Comparison of ENCODE assay signal across 17 mouse cellular contexts in genomic region chr6:22444220-22444619, GRCm38 (mm10).
DNase-seq lines count a peak whose midpoint lies in the region.
"Had no signal": no experiment of that assay in that cellular context is flagged by ENCODE, and none has a peak within 500 bp of the region (broad histone marks: within the 10 kb centered on the region; RNA-seq: fewer than 3 reads in every experiment).

No protein-coding gene starts in this region.

- H3K36me3 ChIP-seq in forebrain, embryonic 10.5 days (replicated peaks), result no peaks in the 10 kb centered on the region
- H3K36me3 ChIP-seq: hindbrain, embryonic 15.5 days; liver, embryonic 15.5 days; neural tube, embryonic 12.5 days had no signal

- DNase-seq in urinary bladder, adult 18-20 months (ENCODE audit: low spot score in 2 of 2), result peak; percentile 19 to 42
- DNase-seq in urinary bladder, postnatal 4 days (ENCODE audit: low spot score in 2 of 2), result no peak
- DNase-seq in R1 (ENCODE audit: low read depth, low spot score), result peak; percentile 21
- peak; percentile 37 for DNase-seq in lung, postnatal 36 days
- no peak for DNase-seq in forebrain, embryonic 10.5 days (ENCODE audit: extremely low spot score, low spot score)
- no peak for DNase-seq in layer of hippocampus, adult 11-12 months (ENCODE audit: low spot score)
- no peak for DNase-seq in frontal cortex, postnatal 14 days (ENCODE audit: low spot score in 2 of 2)
- DNase-seq: adrenal gland, postnatal 25 days; B cell, adult 2 months; cerebellum, adult 18-20 months; cerebellum, postnatal 36 days; kidney, adult 11 months; right cerebral cortex, postnatal 14 days had no signal

- H3K4me1 ChIP-seq in forebrain, embryonic 10.5 days, result peaks cover 8% of the 10 kb centered on the region
- H3K4me1 ChIP-seq: hindbrain, embryonic 15.5 days; liver, embryonic 15.5 days; neural tube, embryonic 12.5 days had no signal

- H3K27ac ChIP-seq in forebrain, embryonic 10.5 days, result no peak overlapping the region
- H3K27ac ChIP-seq: hindbrain, embryonic 15.5 days; kidney, postnatal 0 days; liver, embryonic 15.5 days; neural tube, embryonic 12.5 days had no signal

- no peaks in the 10 kb centered on the region for H3K9me3 ChIP-seq in forebrain, embryonic 10.5 days
- H3K9me3 ChIP-seq: hindbrain, embryonic 15.5 days; liver, embryonic 15.5 days; neural tube, embryonic 12.5 days had no signal

- H3K27me3 ChIP-seq in forebrain, embryonic 10.5 days (ENCODE audit: poor library complexity, severe bottlenecking), result no peaks in the 10 kb centered on the region
- H3K27me3 ChIP-seq: hindbrain, embryonic 15.5 days; liver, embryonic 15.5 days; neural tube, embryonic 12.5 days had no signal

- no peak overlapping the region for H3K4me3 ChIP-seq in forebrain, embryonic 10.5 days
- H3K4me3 ChIP-seq: hindbrain, embryonic 15.5 days; liver, embryonic 15.5 days; neural tube, embryonic 12.5 days had no signal

- 94% methylated on average over 12 of the region's 12 CpGs for WGBS in forebrain, embryonic 10.5 days

Comparison
In these comparisons a context has a peak if more than half of its experiments do, and no peak if none do; other contexts are left out.
1. DNase-seq: peak in urinary bladder, adult 18-20 months (2 of 2), R1 (single experiment) and lung, postnatal 36 days (single experiment); none in urinary bladder, postnatal 4 days (0 of 2), forebrain, embryonic 10.5 days (single experiment), layer of hippocampus, adult 11-12 months (single experiment) and frontal cortex, postnatal 14 days (0 of 2).